Mouse (Mus musculus) limb, embryonic 14.5 days (tissue): Measurements from ENCODE around the gene Cldn34d. TPM values are rescaled to one million over a fixed set of nuclear protein-coding genes. Genes with fewer than 3 reads are reported as not detected.

ENCODE experiments used
- ATAC-seq: fragments of 200-750 bp; cut with Nextera tagmentation; 2 replicates; pipeline ENCODE4 v1.8.0; 2017; ENCODE audit warnings: low read depth, moderate number of reproducible peaks, moderate TSS enrichment; ENCODE audit not compliant: low FRiP score
- DNase-seq: peaks from one replicate; pipeline ENCODE4 v3.0.0-alpha.2; 2015; ENCODE audit warnings: low spot score
- H3K27ac ChIP-seq: fragments of 300-500 bp; sonication (generic); replicated peaks from 2 replicates; pipeline ENCODE4 v1.5.1; 2014; ENCODE audit warnings: low read depth, mild to moderate bottlenecking, low read length, moderate library complexity, mixed read lengths
- H3K27me3 ChIP-seq: fragments of 300-500 bp; sonication (generic); 2 replicates; pipeline ENCODE4 v1.6.1; 2014; ENCODE audit warnings: low read length, mixed read lengths; ENCODE audit not compliant: control insufficient read depth, insufficient read depth
- H3K36me3 ChIP-seq: fragments of 300-500 bp; sonication (generic); 2 replicates; pipeline ENCODE4 v1.6.1; 2014; ENCODE audit warnings: mild to moderate bottlenecking, low read length, moderate library complexity, mixed read lengths; ENCODE audit not compliant: control insufficient read depth, insufficient read depth
- H3K4me1 ChIP-seq: fragments of 300-500 bp; sonication (generic); 2 replicates; pipeline ENCODE4 v1.6.1; 2014; ENCODE audit warnings: antibody characterized with exemption, low read length, mixed read lengths; ENCODE audit not compliant: control insufficient read depth, insufficient read depth
- H3K4me2 ChIP-seq: fragments of 300-500 bp; sonication (generic); replicated peaks from 2 replicates; pipeline ENCODE4 v1.6.1; 2014; ENCODE audit warnings: low read depth, mild to moderate bottlenecking, low read length, moderate library complexity; ENCODE audit not compliant: severe bottlenecking
- H3K4me3 ChIP-seq: fragments of 300-500 bp; sonication (generic); replicated peaks from 2 replicates; pipeline ENCODE4 v1.5.1; 2014; ENCODE audit warnings: low read length
- H3K9ac ChIP-seq: fragments of 300-500 bp; sonication (generic); 2 replicates; pipeline ENCODE4 v1.6.1; 2014; ENCODE audit warnings: mild to moderate bottlenecking, low read depth, low read length, moderate library complexity; ENCODE audit not compliant: severe bottlenecking
- H3K9me3 ChIP-seq: fragments of 300-500 bp; sonication (generic); 2 replicates; pipeline ENCODE4 v1.6.1; 2016; ENCODE audit warnings: low read length; ENCODE audit not compliant: control insufficient read depth
- POLR2A ChIP-seq: fragments of 200-500 bp; IDR thresholded peaks from 2 replicates; pipeline ENCODE4 v1.8.0; 2012; ENCODE audit warnings: inconsistent platforms, mild to moderate bottlenecking, moderate library complexity, borderline replicate concordance; ENCODE audit not compliant: insufficient read depth, insufficient read length; ENCODE audit errors: extremely low read depth
- WGBS: fragments of 180-500 bp; shearing (Covaris S2); extraction: QIAGEN DNeasy Blood & Tissue Kit; methylation state at CpG from one replicate; pipeline ENCODE4 v1.1.7; 2014; 5-methylcytosine and 5-hydroxymethylcytosine counted together
- polyA plus RNA-seq, 2 experiments: library from polyadenylated mRNA; depleted of rRNA in 1 of 2; stranded (reverse) in 1 of 2; unstranded in 1 of 2; fragments of >200 nt; fragmentation: Nextera tagmentation in 1 of 2; extraction: Ambion mirVana in 1 of 2; gene quantifications; 2 replicates each; pipeline versions ENCODE4 v1.2.1 to v1.2.3; 2012 to 2014

Gene Cldn34d
- polyA plus RNA-seq (2012; rRNA removed) (not detected in 2 replicates), polyA plus RNA-seq (2014; fragmentation: Nextera tagmentation; extraction: Ambion mirVana) (not detected in 2 replicates)

DNA sequence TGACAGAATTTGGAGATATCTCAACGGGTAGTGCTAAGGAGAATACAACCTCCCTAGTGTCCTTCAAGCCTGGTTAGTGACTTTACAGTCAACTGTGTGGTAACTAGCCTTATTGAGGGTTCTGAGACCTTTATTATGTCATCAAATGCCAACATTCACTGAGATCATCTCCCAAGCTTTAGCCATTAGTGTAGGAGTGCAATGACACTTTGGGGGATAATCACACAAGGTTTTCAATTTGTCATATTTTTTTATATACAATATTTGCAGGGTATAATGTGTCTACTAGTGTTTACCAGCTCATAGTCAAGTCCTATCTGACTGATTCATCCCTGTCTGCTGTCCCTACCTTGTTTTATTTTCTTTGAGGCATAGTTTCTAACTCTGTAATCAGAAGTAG is at the start of gene Cldn34d:
TSS of gene Cldn34d (minus strand) at position 101 of the 400 bp plus-strand sequence.
- no peaks in the 10 kb centered on the region for H3K4me1 ChIP-seq
- no peaks in the 10 kb centered on the region for H3K36me3 ChIP-seq
- H3K4me2 ChIP-seq = no peak within 1 kb of the TSS
- H3K9me3 ChIP-seq = peaks cover 4% of the 10 kb centered on the region
- 78% methylated on average over 1 of the region's 1 CpGs for WGBS
- no peaks in the 10 kb centered on the region for H3K27me3 ChIP-seq
- H3K4me3 ChIP-seq = no peak within 1 kb of the TSS
- H3K9ac ChIP-seq = no peak within 1 kb of the TSS
- ATAC-seq = no peak
- no peak for DNase-seq
- no peak within 1 kb of the TSS for H3K27ac ChIP-seq
- TF ChIP-seq POLR2A = no peak

DNA sequence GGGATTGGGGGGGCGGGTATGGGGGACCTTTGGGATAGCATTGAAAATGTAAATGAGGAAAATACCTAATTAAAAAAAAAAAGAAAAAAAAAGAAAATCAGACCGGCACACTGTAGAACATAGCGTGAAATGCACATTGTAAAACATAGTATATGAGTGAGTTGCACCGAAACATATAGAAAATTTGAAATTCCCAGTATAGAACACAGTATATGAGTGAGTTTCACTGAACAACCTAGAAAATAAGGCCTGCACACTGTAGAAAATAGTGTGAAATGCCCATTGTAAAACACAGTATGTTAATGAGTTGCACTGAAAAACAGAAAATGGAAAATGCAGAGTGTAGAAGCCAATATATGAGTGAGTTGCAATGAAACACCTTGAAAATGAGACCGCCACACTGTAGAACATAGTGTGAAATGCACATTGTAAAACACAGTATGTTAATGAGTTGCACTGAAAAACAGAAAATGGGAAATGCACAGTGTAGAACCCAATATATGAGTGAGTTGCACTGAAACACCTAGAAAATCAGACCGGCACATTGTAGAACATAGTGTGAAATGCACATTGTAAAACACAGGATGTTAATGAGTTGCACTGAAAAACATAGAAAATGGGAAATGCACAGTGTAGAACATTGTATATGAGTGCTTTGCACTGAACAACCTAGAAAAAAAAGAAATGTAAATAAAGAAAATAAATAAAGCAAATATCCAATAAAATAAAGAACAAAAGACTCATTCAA is 4.1 kb downstream of the Cldn34d start:
- TF ChIP-seq POLR2A = no peak
- no peak overlapping the region for H3K27ac ChIP-seq
- DNase-seq (peak; percentile 93), ATAC-seq (peak; percentile 100)
- no peak overlapping the region for H3K4me3 ChIP-seq
- H3K36me3 ChIP-seq = no peaks in the 10 kb centered on the region
- peaks cover 4% of the 10 kb centered on the region for H3K9me3 ChIP-seq
- WGBS = 51% methylated on average over 6 of the region's 6 CpGs
- no peaks in the 10 kb centered on the region for H3K4me1 ChIP-seq
- no peak overlapping the region for H3K9ac ChIP-seq
- H3K27me3 ChIP-seq = no peaks in the 10 kb centered on the region
- H3K4me2 ChIP-seq = no peak overlapping the region

Other genes with a start within 250 kb of the Cldn34d start
- gene Cldn34b4, start 209.6 kb downstream of the Cldn34d start, polyA plus RNA-seq (2012; rRNA removed) = not detected in 2 replicates
- not detected in 2 replicates for gene Cldn34b4, start 209.6 kb downstream of the Cldn34d start, polyA plus RNA-seq (2014; fragmentation: Nextera tagmentation; extraction: Ambion mirVana)